Mouse (Mus musculus) liver, postnatal 0 days (tissue): ENCODE results near the gene Mrps21.

Experiments used
- CTCF ChIP-seq: sonication (generic); IDR thresholded peaks from 2 replicates; pipeline ENCODE4 v1.5.1; 2016; ENCODE audit warnings: antibody characterized with exemption, low read depth
- EP300 ChIP-seq: IDR thresholded peaks from 2 replicates; pipeline ENCODE4 v1.6.1; 2016; ENCODE audit warnings: antibody characterized with exemption, low read depth, mild to moderate bottlenecking

GRCm38 (mm10) chr3:95884400-95884799 is 13.1 kb upstream of the Mrps21 start:
- TF ChIP-seq CTCF (no peak), EP300 (no peak)
